Mouse (Mus musculus): ENCODE measurements at regions not wholly inside any gene's neighbourhood (a gene's known extent, or its start where the extent isn't known, plus 50 kb on each side); places are given as distances from the start of the nearest gene placed in this dataset.
A peak's percentile ranks its signal among the peaks of the same experiment; 100 is the strongest.

DNA sequence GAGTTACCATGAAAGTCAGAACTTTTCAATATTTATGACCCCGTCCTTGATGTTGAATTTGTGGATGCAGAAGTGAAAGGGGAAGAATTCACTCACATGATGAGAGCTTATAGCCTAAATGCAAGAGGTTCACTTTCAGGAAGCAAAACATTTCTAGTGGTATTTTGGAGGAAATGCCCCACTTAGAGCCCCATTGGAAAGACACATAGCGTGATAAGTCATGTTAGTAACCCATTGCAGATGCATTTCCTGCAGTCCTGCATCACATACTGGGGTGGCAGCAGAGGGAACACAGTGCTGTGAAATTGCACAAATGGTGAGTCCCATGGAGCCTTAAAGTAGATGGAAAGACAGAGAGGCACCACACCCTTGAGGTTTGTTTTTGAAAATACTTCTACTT is 369.9 kb downstream of the Tmem38b start:
- Histone ChIP-seq H3K27me3 (ENCODE audit: insufficient read depth, low read length) (no peaks in the 10 kb centered on the region), H3K9me3 (replicated peaks; ENCODE audit: low read length) (no peaks in the 10 kb centered on the region), H3K4me1 (replicated peaks; ENCODE audit: insufficient read depth, low read length) (no peaks in the 10 kb centered on the region), H3K4me2 (ENCODE audit: low read length) (no peak overlapping the region), H3K9ac (ENCODE audit: low read depth, low read length) (no peak overlapping the region), H3K27ac (no peak overlapping the region), H3K4me3 (replicated peaks; ENCODE audit: low read depth, low read length) (no peak overlapping the region), H3K36me3 (ENCODE audit: insufficient read depth, low read length) (no peaks in the 10 kb centered on the region)
- no peak for TF ChIP-seq CTCF (IDR thresholded peaks at IDR 0.05; ENCODE audit: low read depth)
- ATAC-seq (replicated peaks; ENCODE audit: low FRiP score, low read depth) (no peak), DNase-seq (ENCODE audit: low spot score) (no peak)
- WGBS = 83% methylated on average over 2 of the region's 2 CpGs

DNA sequence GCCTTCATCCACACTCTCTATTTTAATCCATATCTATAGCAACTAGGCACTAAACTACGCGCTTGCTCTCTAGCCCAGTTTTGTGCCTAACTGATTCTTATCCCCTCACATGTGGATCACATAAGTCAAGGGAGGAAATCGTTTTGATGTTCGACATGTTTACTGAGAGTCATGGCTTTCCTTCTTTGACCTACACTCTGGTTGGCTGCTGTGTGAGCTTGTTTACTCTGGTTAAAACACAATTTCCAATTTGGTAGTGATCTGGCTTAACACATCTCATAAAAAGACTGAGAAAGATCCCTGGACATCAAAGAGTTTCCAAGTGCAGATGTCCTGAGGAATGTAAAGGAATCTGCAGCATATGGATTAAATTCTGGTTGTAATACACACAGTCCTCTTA is 376.6 kb downstream of the Tmem38b start:
- Histone ChIP-seq H3K9me3 (replicated peaks; ENCODE audit: low read length) (no peaks in the 10 kb centered on the region), H3K27ac (no peak overlapping the region), H3K4me3 (replicated peaks; ENCODE audit: low read depth, low read length) (no peak overlapping the region), H3K36me3 (ENCODE audit: insufficient read depth, low read length) (no peaks in the 10 kb centered on the region), H3K9ac (ENCODE audit: low read depth, low read length) (no peak overlapping the region), H3K4me1 (replicated peaks; ENCODE audit: insufficient read depth, low read length) (no peaks in the 10 kb centered on the region), H3K27me3 (ENCODE audit: insufficient read depth, low read length) (no peaks in the 10 kb centered on the region), H3K4me2 (ENCODE audit: low read length) (no peak overlapping the region)
- TF ChIP-seq CTCF (IDR thresholded peaks at IDR 0.05; ENCODE audit: low read depth) = no peak
- ATAC-seq (replicated peaks; ENCODE audit: low FRiP score, low read depth) (no peak), DNase-seq (ENCODE audit: low spot score) (peak; percentile 12)
- 53% methylated on average over 4 of the region's 4 CpGs for WGBS

DNA sequence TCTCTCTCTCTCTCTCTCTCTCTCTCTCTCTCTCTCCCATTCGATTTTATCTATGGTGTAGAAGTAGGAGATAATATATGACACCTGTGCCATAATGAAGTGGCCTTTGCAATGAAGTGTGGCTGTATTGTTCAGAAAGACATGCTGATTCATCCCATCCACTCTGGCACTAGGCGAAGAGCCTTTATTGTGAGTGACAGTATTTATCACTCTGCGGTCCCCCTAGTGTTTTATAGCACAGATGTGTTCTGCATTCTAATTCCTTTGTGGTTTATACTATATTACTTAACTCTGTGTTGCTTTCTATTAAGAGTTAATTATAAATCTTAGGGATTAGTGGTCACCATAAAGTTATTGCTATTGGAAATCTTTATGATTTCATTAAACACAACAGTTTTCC is 398.7 kb downstream of the Tmem38b start:
- no peak overlapping the region for H3K4me2 ChIP-seq (ENCODE audit: low read length)
- no peaks in the 10 kb centered on the region for H3K4me1 ChIP-seq (replicated peaks; ENCODE audit: insufficient read depth, low read length)
- ATAC-seq (replicated peaks; ENCODE audit: low FRiP score, low read depth) (no peak), DNase-seq (ENCODE audit: low spot score) (no peak)
- no peak overlapping the region for H3K9ac ChIP-seq (ENCODE audit: low read depth, low read length)
- H3K36me3 ChIP-seq (ENCODE audit: insufficient read depth, low read length) = no peaks in the 10 kb centered on the region
- 68% methylated on average over 3 of the region's 3 CpGs for WGBS
- H3K9me3 ChIP-seq (replicated peaks; ENCODE audit: low read length) = no peaks in the 10 kb centered on the region
- TF ChIP-seq CTCF (IDR thresholded peaks at IDR 0.05; ENCODE audit: low read depth) = no peak
- no peak overlapping the region for H3K27ac ChIP-seq
- H3K27me3 ChIP-seq (ENCODE audit: insufficient read depth, low read length) = no peaks in the 10 kb centered on the region
- H3K4me3 ChIP-seq (replicated peaks; ENCODE audit: low read depth, low read length) = no peak overlapping the region
